Mouse (Mus musculus): ENCODE results near the gene Pitpnc1.

DNA sequence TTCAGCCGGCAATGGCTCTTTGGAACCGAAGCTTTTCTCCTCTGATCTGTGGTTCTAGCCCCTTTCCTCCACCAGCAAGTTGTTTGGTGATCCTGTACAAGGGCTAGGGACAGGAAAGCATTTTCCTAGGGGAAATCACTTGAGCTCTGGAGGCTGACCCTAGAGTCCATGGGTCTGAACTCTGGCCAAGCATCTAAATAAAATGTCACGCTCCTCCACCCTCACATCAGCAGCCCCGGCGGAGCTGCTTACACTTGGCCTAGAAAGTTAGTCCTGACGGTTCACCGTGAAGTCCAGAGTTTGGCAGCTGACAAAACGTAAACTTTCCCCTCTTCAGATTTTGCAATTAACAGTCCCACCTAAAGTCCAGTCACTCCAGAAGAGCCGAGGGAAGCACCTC is 90.5 kb downstream of the Pitpnc1 start:
- TF ChIP-seq POLR2A (IDR thresholded peaks at IDR 0.05; ENCODE audit: extremely low read depth, insufficient read depth, low read length) (no peak), CTCF (IDR thresholded peaks at IDR 0.05; ENCODE audit: low read depth, low read length) (no peak)
